Mouse (Mus musculus) olfactory bulb, adult 2 months (tissue): ENCODE results near the gene Mindy4.

ENCODE experiments used
- CTCF ChIP-seq: fragments of 200-500 bp; IDR thresholded peaks from 2 replicates; pipeline ENCODE4 v1.5.1; 2012; ENCODE audit warnings: low read depth, mild to moderate bottlenecking, low read length, moderate library complexity; ENCODE audit not compliant: insufficient read depth
- POLR2A ChIP-seq: fragments of 200-500 bp; IDR thresholded peaks from 2 replicates; pipeline ENCODE4 v1.6.1; 2012; ENCODE audit warnings: mild to moderate bottlenecking, low read depth, low read length, moderate library complexity; ENCODE audit not compliant: insufficient read depth

GRCm38 (mm10) chr6:55288007-55288602, 84.9 kb downstream of the Mindy4 start:
- TF ChIP-seq POLR2A = no peak
- no peak for TF ChIP-seq CTCF
